Mouse (Mus musculus) brain, embryonic 14.5 days (tissue): ENCODE data around the gene Degs2.

Source experiments
- CTCF ChIP-seq: fragments of 200-500 bp; IDR thresholded peaks from 2 replicates; pipeline ENCODE4 v1.5.1; 2012; ENCODE audit warnings: inconsistent platforms, mild to moderate bottlenecking, moderate library complexity, borderline replicate concordance; ENCODE audit not compliant: insufficient read depth, insufficient read length; ENCODE audit errors: extremely low read depth
- POLR2A ChIP-seq: fragments of 200-500 bp; IDR thresholded peaks from 2 replicates; pipeline ENCODE4 v1.6.1; 2012; ENCODE audit warnings: mild to moderate bottlenecking, inconsistent platforms, borderline replicate concordance; ENCODE audit not compliant: poor library complexity, insufficient read depth, insufficient read length, severe bottlenecking; ENCODE audit errors: extremely low read depth

DNA sequence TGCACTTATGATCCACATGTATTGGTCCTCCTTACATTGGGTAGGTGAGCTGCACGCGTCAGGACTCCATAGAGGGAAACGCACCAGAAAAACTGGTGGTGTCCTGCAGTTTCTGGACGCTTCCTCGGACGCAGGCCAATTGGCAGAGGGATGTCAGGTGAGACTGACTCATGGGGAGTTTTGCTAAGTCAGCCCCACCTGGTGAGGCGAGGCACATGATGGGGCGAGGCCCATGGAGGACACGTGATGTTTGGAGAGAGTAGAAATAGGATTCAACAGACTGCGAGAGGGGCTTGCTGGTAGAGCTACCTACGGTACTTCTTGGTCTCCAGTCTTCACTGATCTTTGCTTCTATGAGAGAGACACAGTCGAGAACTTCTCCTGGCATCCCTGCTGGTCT, 36.6 kb upstream of the Degs2 start:
- no peak for TF ChIP-seq CTCF
- TF ChIP-seq POLR2A, result no peak
